Mouse (Mus musculus) midbrain, embryonic 14.5 days (tissue): ENCODE measurements at regions not wholly inside any gene's neighbourhood (a gene's known extent, or its start where the extent isn't known, plus 50 kb on each side); places are given as distances from the start of the nearest gene placed in this dataset.

Experiments used
- ATAC-seq: fragments of 200-750 bp; cut with Nextera tagmentation; 2 replicates; pipeline ENCODE4 v1.8.0; 2017; ENCODE audit warnings: moderate number of reproducible peaks, moderate library complexity; ENCODE audit not compliant: low FRiP score, low TSS enrichment
- DNase-seq: peaks from one replicate; pipeline ENCODE4 v3.0.0-alpha.2; 2015
- H3K27ac ChIP-seq: fragments of 300-500 bp; sonication (generic); replicated peaks from 2 replicates; pipeline ENCODE4 v1.5.1; 2014; ENCODE audit warnings: mild to moderate bottlenecking, low read depth, low read length, moderate library complexity
- H3K27me3 ChIP-seq: fragments of 300-500 bp; sonication (generic); 2 replicates; pipeline ENCODE4 v1.6.1; 2014; ENCODE audit warnings: low read length, control low read depth, mixed read lengths; ENCODE audit not compliant: control insufficient read depth, insufficient read depth
- H3K36me3 ChIP-seq: fragments of 300-500 bp; sonication (generic); 2 replicates; pipeline ENCODE4 v1.6.1; 2014; ENCODE audit warnings: low read length, control low read depth; ENCODE audit not compliant: control insufficient read depth, insufficient read depth
- H3K4me1 ChIP-seq: fragments of 300-500 bp; sonication (generic); 2 replicates; pipeline ENCODE4 v1.6.1; 2014; ENCODE audit warnings: mild to moderate bottlenecking, antibody characterized with exemption, low read length, control low read depth; ENCODE audit not compliant: control insufficient read depth, insufficient read depth
- H3K4me2 ChIP-seq: fragments of 300-500 bp; sonication (generic); 2 replicates; pipeline ENCODE4 v1.6.1; 2014; ENCODE audit warnings: mild to moderate bottlenecking, low read length, moderate library complexity
- H3K4me3 ChIP-seq: fragments of 300-500 bp; sonication (generic); replicated peaks from 2 replicates; pipeline ENCODE4 v1.5.1; 2014; ENCODE audit warnings: low read depth, low read length
- H3K9ac ChIP-seq: fragments of 300-500 bp; sonication (generic); replicated peaks from 2 replicates; pipeline ENCODE4 v1.6.1; 2014; ENCODE audit warnings: mild to moderate bottlenecking, low read length, moderate library complexity
- H3K9me3 ChIP-seq: fragments of 300-500 bp; sonication (generic); 2 replicates; pipeline ENCODE4 v1.6.1; 2016; ENCODE audit warnings: low read length, control low read depth, mixed read lengths; ENCODE audit not compliant: control insufficient read depth
- WGBS: fragments of 180-500 bp; shearing (Covaris S2); extraction: QIAGEN DNeasy Blood & Tissue Kit; methylation state at CpG from one replicate; pipeline ENCODE4 v1.1.7; 2014; 5-methylcytosine and 5-hydroxymethylcytosine counted together

DNA sequence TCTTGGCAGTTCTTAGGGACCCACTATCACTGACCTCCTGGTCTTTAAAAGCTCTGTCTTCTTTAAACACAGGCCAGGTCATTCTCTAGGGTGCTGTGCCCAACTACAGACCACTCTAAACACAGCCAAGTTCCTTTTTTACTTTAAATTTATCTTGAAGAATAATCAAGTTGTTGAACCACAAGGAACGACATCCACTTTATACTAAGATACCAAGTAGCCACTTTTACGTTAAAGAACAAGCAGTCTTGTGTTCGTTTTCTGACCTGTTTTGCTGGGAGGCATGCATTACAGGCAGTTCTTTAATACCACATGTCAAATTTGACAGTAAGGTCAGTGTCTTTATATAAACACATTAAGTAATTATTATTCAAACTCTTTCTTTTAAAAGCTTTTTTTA lies 242.4 kb upstream of the Sstr1 start:
- no peaks in the 10 kb centered on the region for H3K27me3 ChIP-seq
- no peak overlapping the region for H3K4me2 ChIP-seq
- no peaks in the 10 kb centered on the region; the same call in 1 of the 2 replicates for H3K9me3 ChIP-seq
- ATAC-seq (no peak), DNase-seq (no peak)
- H3K9ac ChIP-seq = no peak overlapping the region
- no peaks in the 10 kb centered on the region for H3K36me3 ChIP-seq
- H3K27ac ChIP-seq = no peak overlapping the region
- no peaks in the 10 kb centered on the region for H3K4me1 ChIP-seq
- WGBS = 84% methylated on average over 3 of the region's 3 CpGs
- H3K4me3 ChIP-seq = no peak overlapping the region

DNA sequence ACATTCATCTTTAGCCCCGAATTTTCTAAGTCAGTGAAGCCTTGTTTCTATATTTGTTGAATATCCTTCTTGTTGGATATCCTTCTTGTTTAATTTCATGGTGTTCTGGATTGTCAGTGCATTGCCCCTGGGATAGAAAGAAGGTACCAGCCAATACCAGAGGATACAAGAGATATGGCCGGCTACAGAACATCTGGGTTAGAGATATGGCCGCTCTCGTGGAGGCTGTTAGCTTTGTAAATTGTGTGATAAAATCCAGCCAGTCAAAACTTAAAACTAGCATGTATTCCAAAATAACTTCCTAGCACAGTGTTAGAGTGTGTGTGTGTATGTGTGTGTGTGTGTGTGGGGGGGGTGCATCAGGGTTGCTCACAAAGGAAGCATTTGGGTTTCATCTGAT lies 241.4 kb upstream of the Sstr1 start:
- no peaks in the 10 kb centered on the region for H3K27me3 ChIP-seq
- H3K9me3 ChIP-seq = no peaks in the 10 kb centered on the region; the same call in 1 of the 2 replicates
- DNase-seq = no peak
- H3K4me1 ChIP-seq = no peaks in the 10 kb centered on the region
- no peak overlapping the region for H3K9ac ChIP-seq
- H3K27ac ChIP-seq = no peak overlapping the region
- no peak overlapping the region for H3K4me2 ChIP-seq
- ATAC-seq = no peak
- H3K36me3 ChIP-seq = no peaks in the 10 kb centered on the region
- no peak overlapping the region for H3K4me3 ChIP-seq
- WGBS = 89% methylated on average over 4 of the region's 4 CpGs

DNA sequence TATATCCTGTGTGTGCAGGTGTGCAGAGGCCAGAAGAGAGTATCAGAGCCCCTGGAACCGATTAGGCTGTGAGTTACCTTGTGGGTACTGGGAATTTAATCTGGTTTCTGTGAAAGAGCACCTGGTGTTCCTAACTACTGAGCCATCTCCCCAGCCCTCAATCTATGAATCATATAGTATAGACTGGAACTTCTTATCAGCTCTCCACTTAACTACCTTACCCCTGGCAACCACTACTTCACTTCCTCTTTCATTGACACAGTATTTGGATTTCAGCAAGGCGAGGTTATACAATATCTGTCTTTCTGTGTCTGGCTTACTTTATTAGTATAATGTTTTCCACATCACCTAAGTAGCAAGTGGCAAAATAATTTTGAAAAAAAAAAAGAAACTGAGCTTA lies 239.1 kb upstream of the Sstr1 start:
- ATAC-seq = no peak
- H3K4me2 ChIP-seq = no peak overlapping the region
- no peak overlapping the region for H3K9ac ChIP-seq
- no peak overlapping the region for H3K27ac ChIP-seq
- H3K4me1 ChIP-seq = no peaks in the 10 kb centered on the region
- H3K9me3 ChIP-seq = no peaks in the 10 kb centered on the region; the same call in 1 of the 2 replicates
- no peak for DNase-seq
- no peak overlapping the region for H3K4me3 ChIP-seq
- no peaks in the 10 kb centered on the region for H3K27me3 ChIP-seq
- H3K36me3 ChIP-seq = no peaks in the 10 kb centered on the region
- 80% methylated on average over 2 of the region's 2 CpGs for WGBS
